Mouse (Mus musculus) midbrain, embryonic 10.5 days (tissue): ENCODE data around the gene Gnb4. TPM values are rescaled to one million over a fixed set of nuclear protein-coding genes. Genes with fewer than 3 reads are reported as not detected.

Experiments
- DNase-seq: peaks from one replicate; pipeline ENCODE4 v3.0.0-alpha.2; 2017; ENCODE audit warnings: low spot score
- H3K27ac ChIP-seq: fragments of 300-500 bp; sonication (generic); replicated peaks from 2 replicates; pipeline ENCODE4 v1.5.1; 2016; ENCODE audit warnings: mild to moderate bottlenecking
- H3K27me3 ChIP-seq: fragments of 300-500 bp; sonication (generic); 2 replicates; pipeline ENCODE4 v1.6.1; 2016; ENCODE audit warnings: low read depth, mild to moderate bottlenecking; ENCODE audit not compliant: poor library complexity, severe bottlenecking
- H3K36me3 ChIP-seq: fragments of 300-500 bp; sonication (generic); 2 replicates; pipeline ENCODE4 v1.6.1; 2016; ENCODE audit warnings: mild to moderate bottlenecking, moderate library complexity
- H3K4me1 ChIP-seq: fragments of 300-500 bp; sonication (generic); 2 replicates; pipeline ENCODE4 v1.6.1; 2016
- H3K4me3 ChIP-seq: fragments of 300-500 bp; sonication (generic); 2 replicates; pipeline ENCODE4 v1.5.1; 2016; ENCODE audit warnings: mild to moderate bottlenecking, moderate library complexity
- H3K9me3 ChIP-seq: fragments of 300-500 bp; sonication (generic); replicated peaks from 2 replicates; pipeline ENCODE4 v1.6.1; 2016; ENCODE audit warnings: mild to moderate bottlenecking
- WGBS: fragments of 180-500 bp; shearing (Covaris S2); methylation state at CpG from one replicate; pipeline ENCODE4 v1.1.7; 2016; 5-methylcytosine and 5-hydroxymethylcytosine counted together
- polyA plus RNA-seq: library from polyadenylated mRNA; unstranded; fragments of >200 nt; fragmentation: Nextera tagmentation; extraction: Ambion mirVana; gene quantifications from 2 replicates; pipeline ENCODE4 v1.2.1, GENCODE M21; 2016

The Gnb4 gene
- polyA plus RNA-seq, 1 experiment from 2014 or later: 46.4 TPM

DNA sequence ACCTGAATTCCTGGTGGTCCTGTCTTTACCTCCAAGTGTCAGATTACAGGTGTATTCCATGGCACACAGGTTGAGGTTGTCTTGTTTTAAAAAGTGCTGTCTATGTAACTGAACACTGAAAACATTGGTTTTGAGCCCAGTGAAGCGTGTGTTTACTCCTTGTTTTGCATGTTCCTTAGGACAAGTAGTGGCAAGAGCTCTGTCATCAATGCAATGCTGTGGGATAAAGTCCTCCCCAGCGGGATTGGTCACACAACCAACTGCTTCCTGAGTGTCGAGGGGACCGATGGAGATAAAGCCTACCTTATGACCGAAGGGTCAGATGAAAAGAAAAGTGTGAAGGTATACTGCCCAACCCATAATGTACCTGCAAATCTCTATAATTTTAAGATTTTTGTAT, 78.3 kb downstream of the Gnb4 start:
- Histone ChIP-seq H3K9me3 (no peaks in the 10 kb centered on the region), H3K4me1 (no peaks in the 10 kb centered on the region), H3K36me3 (peaks cover 57% of the 10 kb centered on the region), H3K27me3 (no peaks in the 10 kb centered on the region), H3K4me3 (no peak overlapping the region), H3K27ac (no peak overlapping the region)
- WGBS: 93% methylated on average over 5 of the region's 5 CpGs
- no peak for DNase-seq

- no peaks in the 10 kb centered on the region for H3K4me1 ChIP-seq
- H3K36me3 ChIP-seq: peaks cover 52% of the 10 kb centered on the region
- 84% methylated on average over 1 of the region's 1 CpGs for WGBS
- no peaks in the 10 kb centered on the region for H3K9me3 ChIP-seq
- H3K27me3 ChIP-seq: no peaks in the 10 kb centered on the region
- DNase-seq: no peak
- no peak overlapping the region for H3K27ac ChIP-seq
- H3K4me3 ChIP-seq: no peak overlapping the region
Observed at GRCm38 (mm10) chr3:32537556-32537955, 78.8 kb downstream of the Gnb4 start.

DNA sequence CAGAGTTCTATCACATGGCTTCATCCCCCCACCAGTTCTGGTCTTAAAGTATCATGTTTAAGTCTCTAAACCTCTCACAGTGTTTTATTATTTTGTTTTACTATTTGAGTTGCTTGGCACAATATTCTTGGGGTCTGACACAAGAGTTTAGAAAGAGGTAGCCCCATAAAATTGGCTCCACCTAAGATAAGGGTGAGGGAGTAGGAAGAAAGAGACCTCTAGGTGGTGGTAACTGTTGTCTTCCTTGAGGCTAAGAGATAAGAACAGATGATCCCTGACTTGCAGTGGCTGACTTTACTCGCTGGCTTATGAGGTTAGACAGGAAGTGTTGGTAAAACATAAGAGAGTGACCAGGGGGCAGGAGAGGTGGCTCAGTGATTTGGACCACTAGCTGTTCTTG, 80.7 kb downstream of the Gnb4 start:
- no peaks in the 10 kb centered on the region for H3K4me1 ChIP-seq
- no peak for DNase-seq
- no peak overlapping the region for H3K4me3 ChIP-seq
- 84% methylated on average over 1 of the region's 1 CpGs for WGBS
- H3K27ac ChIP-seq: no peak overlapping the region
- H3K9me3 ChIP-seq: no peaks in the 10 kb centered on the region
- peaks cover 58% of the 10 kb centered on the region for H3K36me3 ChIP-seq
- no peaks in the 10 kb centered on the region for H3K27me3 ChIP-seq

Other genes starting within 250 kb of the Gnb4 start
- gene Pik3ca, start 218.9 kb downstream of the Gnb4 start, polyA plus RNA-seq: 6.1 and 6.6 TPM in 2 replicates
- 0.07 TPM in 1 of 2 replicates, not detected in the other for gene Kcnmb3, start 124.4 kb downstream of the Gnb4 start, polyA plus RNA-seq
- 40.3 and 43.7 TPM in 2 replicates for gene Zfp639, start 106.3 kb downstream of the Gnb4 start, polyA plus RNA-seq
- 22.1 and 33.7 TPM in 2 replicates for gene Mfn1, start 87.1 kb downstream of the Gnb4 start, polyA plus RNA-seq
- gene Actl6a, start 89.7 kb upstream of the Gnb4 start, polyA plus RNA-seq: 266 and 278 TPM in 2 replicates
- 273 and 298 TPM in 2 replicates for gene Ndufb5, start 120.4 kb upstream of the Gnb4 start, polyA plus RNA-seq
- gene Mrpl47, start 121.0 kb upstream of the Gnb4 start, polyA plus RNA-seq: 34.6 and 38.6 TPM in 2 replicates
- gene Usp13, start 201.0 kb upstream of the Gnb4 start, polyA plus RNA-seq: 8.3 and 8.7 TPM in 2 replicates